Mouse (Mus musculus): Measurements from ENCODE around the gene Pibf1.

The Pibf1 gene

GRCm38 (mm10) chr14:99140036-99140435 lies 40.8 kb downstream of the Pibf1 start:
- no peak for DNase-seq (ENCODE audit: low spot score in 2 of 2)

DNA sequence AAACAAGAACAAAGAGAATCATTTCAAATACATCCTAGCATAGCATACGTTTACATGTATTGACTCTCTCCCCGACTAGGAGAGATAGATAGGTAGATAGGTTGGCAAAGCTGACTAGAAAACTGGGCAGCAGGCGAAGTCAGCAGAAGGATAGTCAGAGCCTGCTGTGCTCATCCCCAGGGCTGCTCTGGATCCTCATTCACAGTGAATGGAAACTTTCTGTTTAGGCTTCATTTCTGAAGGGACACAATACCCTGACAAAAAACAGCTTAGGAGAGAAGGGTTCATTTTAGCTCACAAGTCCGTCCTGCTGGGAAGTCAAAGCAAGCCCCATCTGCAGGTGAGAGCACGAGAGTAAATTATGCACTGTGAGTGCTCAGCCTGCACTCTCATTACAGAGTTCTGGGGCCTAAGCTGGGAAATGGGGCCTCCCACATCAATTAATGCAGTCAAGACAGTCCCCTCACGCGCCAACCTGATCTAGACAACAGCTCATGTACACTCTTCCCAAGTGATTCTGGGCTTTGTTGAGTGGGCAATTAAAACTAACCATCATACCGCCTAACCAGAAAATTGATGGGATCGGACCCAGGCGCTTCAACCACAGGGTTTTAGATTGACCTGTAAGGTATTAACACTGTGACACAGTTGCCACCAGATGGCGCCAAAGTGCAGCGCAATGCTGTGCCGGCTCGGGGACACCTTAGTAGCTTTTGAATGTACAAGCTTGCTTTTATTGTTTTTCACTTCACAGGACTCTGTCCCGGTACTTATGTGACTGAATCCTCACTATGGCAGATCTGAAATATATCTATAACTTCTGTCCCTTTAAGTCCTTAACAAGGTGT lies 42.8 kb downstream of the Pibf1 start:
- peak; percentile 62 to 72 for DNase-seq (ENCODE audit: low spot score in 2 of 2)

- no peak for DNase-seq (ENCODE audit: low spot score in 2 of 2)
These were observed 47.6 kb downstream of the Pibf1 start for GRCm38 (mm10) chr14:99146841-99147240.

DNA sequence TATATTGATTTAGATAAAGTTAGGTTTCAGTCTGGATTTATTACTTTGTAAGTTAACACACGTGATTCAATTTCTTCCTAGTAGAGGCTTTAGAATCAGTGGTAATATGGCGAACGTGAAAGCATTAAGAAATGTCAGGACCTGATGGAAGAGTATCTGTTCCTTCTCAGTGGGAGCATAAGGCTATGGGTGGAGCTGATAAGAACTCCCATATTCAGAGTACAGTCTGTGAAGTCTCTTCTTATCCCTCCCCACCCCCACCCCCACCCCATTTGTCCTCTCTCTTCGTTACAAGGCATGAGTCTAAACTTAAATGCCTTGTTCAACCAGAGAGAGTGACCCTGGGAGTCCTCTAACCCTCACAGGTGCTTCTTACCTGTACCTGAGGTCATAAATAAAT lies 53.5 kb downstream of the Pibf1 start:
- DNase-seq (ENCODE audit: low spot score in 2 of 2) = no peak

DNA sequence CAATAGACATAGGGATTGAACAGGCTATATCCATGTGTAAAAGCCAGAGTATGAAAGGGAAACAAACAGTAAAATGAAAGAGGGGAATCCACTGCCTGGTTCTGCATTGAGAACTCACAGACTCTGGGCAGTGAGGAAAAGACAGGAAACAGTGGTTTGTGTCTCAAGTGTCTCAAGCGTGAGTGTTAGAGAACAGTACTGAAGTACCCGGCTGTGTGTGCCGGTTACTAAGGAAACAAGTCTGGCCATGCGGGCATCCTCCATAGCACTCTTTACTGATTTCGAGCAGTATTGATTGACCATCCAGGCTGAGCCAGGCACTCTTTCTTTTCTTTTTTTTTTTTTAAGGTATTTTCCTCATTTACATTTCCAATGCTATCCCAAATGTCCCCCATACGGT lies 60.7 kb downstream of the Pibf1 start:
- DNase-seq (ENCODE audit: low spot score in 2 of 2) = no peak

DNA sequence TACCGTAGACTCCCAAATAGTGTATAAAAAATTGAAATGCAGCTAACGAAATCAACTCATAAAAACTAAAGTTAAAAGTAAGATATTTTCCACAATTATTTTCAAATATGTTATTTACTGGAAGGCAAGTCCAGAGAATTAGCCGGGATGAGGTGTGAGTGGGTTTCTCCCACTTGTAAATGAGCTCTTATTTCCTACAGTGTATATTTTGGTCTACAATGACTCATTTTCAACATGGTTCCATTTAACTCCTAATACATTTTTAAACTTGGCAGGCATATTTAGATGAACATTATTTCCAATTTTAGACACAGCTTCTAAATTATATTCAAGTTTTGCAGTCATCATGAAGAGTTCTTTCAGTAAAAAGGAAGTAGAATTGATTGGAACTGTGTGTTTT lies 63.8 kb downstream of the Pibf1 start:
- no peak for DNase-seq (ENCODE audit: low spot score in 2 of 2)

DNA sequence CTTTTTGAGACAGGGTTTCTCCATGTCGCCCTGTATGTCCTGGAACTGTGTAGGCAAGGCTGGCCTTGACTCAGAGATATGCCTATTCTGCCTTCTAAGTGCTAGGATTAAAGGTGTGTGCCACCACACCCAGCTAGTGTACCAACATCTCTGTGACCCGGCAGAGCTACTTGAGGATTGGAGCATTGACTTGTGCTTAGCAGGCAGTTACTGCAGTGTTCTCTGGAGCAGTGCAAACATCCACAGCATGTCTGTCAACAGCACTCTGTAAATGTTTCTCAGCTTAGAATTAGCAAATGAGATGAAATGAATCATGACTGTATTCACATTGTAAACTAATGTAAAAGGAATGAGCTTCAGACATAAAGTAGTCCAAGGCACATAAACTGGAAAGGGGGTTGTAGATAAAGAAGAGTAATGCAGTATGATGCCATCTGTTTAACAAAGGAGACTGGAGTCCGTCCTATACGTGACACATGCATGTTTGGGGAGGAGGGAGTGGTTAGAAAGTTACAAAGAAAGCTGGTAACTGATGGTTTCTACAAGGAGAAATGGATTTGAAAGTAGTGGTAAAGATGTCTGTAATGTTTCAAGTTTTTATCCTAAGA lies 75.0 kb downstream of the Pibf1 start:
- DNase-seq (ENCODE audit: low spot score in 2 of 2) = no peak

- no peak for DNase-seq (ENCODE audit: low spot score in 2 of 2)
These were observed 77.3 kb downstream of the Pibf1 start for GRCm38 (mm10) chr14:99176559-99176958.

DNA sequence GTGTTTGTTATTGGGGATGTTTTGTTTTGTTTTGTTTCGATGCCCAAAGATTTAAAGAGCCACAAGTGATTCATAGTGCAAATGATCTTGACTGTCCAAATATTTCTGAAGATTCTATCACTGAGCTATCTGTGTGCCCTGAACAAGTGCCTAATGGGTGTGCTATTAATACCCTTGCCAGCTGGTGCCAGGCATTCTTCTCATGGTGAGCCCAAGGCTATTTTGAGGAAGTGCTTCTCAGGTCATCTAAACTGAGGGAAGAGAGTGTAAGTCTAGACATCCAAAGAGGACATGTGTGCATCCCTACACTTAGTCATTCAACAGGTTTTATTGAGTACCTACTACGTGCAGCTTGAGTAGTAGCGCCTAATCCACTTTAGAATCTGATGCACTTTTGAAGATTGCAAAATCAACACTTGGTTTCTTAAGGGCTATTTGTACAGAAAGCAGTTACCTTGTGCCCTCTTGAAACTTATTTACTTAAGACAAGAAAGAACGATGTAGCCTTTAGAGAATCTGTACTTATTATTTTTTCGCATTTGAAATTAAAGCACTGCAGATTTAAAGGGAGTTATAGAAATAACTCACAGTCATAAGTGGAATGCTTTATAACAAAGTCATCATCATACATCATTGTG lies 91.0 kb downstream of the Pibf1 start:
- no peak for DNase-seq (ENCODE audit: low spot score in 2 of 2)

GRCm38 (mm10) chr14:99205865-99206264 lies 106.6 kb downstream of the Pibf1 start:
- no peak for DNase-seq (ENCODE audit: low spot score in 2 of 2)

- no peak for DNase-seq (ENCODE audit: low spot score in 2 of 2)
These were observed 107.4 kb downstream of the Pibf1 start for GRCm38 (mm10) chr14:99206591-99206990.

DNA sequence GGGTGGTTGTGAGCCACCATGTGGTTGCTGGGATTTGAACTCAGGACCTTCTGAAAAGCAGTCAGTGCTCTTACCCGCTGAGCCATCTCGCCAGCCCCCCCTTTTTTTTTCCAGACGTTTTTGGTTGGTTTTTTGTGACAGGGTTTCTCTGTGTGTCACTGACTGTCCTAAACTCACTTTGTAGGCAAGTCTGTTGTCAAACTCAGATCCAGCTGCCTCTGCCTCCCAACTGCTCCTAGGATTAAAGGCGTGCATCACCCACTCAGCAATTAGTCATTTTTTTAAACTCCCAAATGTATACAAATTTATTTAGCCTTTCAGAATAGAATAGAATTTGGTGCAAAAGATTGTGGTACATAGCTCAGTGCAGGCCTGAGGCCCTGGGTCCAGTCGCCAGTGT lies 111.2 kb downstream of the Pibf1 start:
- DNase-seq (ENCODE audit: low spot score in 2 of 2) = no peak

GRCm38 (mm10) chr14:99218396-99219012 lies 119.3 kb downstream of the Pibf1 start:
- DNase-seq (ENCODE audit: low spot score in 2 of 2) = no peak

DNA sequence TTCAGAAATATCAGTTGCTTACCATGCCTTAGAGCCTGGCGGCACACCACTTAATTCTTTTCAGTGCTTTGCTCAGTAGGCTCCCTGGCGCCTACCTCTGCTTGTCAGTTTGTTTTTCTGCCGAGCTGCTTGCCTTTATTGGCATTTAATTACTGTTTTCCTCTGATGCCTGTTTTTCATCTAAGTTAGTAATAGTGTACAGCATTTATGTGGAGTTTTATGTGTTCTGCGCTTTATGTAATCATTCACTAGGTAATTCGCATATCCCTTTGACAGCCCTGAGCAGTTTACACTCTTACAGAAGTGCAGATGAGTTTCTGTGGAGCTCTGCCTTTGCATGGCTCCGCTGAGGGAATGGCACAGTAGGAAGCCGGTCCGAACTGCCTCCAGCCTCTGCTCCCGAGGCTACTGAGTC lies 120.5 kb downstream of the Pibf1 start:
- DNase-seq (ENCODE audit: low spot score in 2 of 2) = no peak

GRCm38 (mm10) chr14:99225929-99226328 lies 126.7 kb downstream of the Pibf1 start:
- DNase-seq (ENCODE audit: low spot score in 2 of 2) = no peak

DNA sequence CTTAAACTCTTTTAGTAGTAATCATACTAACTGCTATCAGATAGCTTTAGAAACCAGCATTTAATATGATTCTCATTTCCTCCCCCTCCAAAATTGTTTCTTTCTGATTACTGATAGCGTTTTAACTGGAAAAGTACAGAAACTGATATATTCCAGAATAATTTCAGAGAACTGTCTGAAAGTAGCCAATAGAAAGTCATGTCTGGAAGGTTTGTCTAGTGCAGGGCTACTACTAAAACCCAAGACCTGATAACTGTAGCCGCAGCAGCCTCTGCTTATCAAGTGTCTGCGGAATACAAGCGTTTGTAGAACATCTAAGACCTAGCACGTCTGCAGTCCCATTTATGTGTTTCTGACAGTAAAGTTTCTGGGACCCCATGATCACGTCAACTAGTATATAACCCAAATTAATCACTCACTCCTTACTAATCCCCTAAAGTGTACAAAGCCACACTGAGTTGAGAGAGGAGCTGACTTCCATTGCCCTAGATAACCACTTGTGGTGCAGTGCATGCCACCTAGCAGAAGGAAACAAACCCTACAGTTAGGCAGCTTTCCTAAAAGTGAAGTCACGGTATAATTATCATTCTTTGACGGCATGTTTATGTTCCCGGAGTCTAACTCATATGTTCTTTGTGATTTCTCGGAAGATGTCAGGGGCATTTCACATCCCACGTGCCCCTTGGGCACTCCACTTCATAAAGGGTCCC lies 130.0 kb downstream of the Pibf1 start:
- no peak for DNase-seq (ENCODE audit: low spot score in 2 of 2)

- no peak for DNase-seq (ENCODE audit: low spot score in 2 of 2)
These were observed 133.8 kb downstream of the Pibf1 start for GRCm38 (mm10) chr14:99233056-99233455.

GRCm38 (mm10) chr14:99237115-99237514 lies 137.9 kb downstream of the Pibf1 start:
- no peak for DNase-seq (ENCODE audit: low spot score in 2 of 2)

- no peak for DNase-seq (ENCODE audit: low spot score in 2 of 2)
These were observed 141.3 kb downstream of the Pibf1 start for GRCm38 (mm10) chr14:99240563-99240962.

GRCm38 (mm10) chr14:99244508-99244907 lies 145.3 kb downstream of the Pibf1 start:
- DNase-seq (ENCODE audit: low spot score in 2 of 2) = no peak

DNA sequence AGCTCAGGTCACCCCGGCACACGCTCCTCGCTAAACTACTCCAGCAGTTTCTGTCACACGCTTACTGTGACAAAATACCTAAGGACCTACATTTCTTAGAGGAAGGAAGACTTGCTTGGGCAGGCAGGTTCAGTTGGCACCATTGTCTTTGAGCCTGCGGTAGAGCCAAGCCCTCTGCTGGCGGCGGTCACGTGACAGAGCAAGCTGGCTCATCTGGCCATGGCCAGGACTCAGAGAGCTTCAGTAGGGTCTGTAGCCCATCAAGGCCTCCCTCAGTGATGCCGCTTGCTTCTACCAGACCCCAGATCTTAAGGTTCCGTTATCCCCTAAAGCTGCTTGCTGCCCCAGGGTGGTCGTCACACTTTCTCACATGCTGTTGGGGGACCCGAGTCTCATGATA lies 162.8 kb downstream of the Pibf1 start:
- DNase-seq (ENCODE audit: low spot score in 2 of 2) = no peak

- DNase-seq (ENCODE audit: low spot score in 2 of 2) = no peak
These were observed 164.6 kb downstream of the Pibf1 start for GRCm38 (mm10) chr14:99263816-99264215.

All from frontal cortex, postnatal 25 days (tissue).